Mouse (Mus musculus): ENCODE measurements around the gene Tmem209. TPM values are rescaled to one million over a fixed set of nuclear protein-coding genes. Genes with fewer than 3 reads are reported as not detected.

Gene Tmem209
- total RNA-seq, 2 experiments from 2014 or later, result 17.7 to 19.7 TPM

- DNase-seq, result no peak
- intact Hi-C loops (cut with DNase I), result loop anchor here (10.0 kb wide), 1 partner anchor 66 kb away; no protein-coding TSS in a partner anchor
These were observed 31.6 kb upstream of the Tmem209 start, which contains the start of gene Cpa2 for GRCm38 (mm10) chr6:30541009-30541799. Gene Cpa2, plus strand, starts transcription at chr6:30541582.

DNA sequence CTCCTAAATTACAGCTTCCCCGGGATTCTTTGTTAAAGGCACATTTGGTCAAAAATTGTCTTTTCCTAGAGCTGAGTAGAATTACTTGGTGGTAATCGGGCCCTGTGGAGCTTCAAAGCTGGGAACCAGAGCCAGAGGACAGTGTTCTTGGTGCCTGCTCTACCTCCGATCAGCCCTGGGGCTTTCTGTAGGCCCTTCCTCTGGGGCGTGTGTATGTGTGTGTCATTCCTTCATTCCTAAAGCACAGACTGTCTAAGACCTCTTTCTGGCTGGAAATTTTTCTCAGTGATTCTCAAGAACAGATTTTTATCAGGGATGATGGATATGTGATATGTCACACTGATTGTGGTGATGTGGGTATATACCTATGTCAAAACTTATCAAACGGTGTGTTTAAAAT lies 29.2 kb upstream of the Tmem209 start:
- intact Hi-C loops (cut with DNase I), result no loop called here
- DNase-seq, result no peak

DNA sequence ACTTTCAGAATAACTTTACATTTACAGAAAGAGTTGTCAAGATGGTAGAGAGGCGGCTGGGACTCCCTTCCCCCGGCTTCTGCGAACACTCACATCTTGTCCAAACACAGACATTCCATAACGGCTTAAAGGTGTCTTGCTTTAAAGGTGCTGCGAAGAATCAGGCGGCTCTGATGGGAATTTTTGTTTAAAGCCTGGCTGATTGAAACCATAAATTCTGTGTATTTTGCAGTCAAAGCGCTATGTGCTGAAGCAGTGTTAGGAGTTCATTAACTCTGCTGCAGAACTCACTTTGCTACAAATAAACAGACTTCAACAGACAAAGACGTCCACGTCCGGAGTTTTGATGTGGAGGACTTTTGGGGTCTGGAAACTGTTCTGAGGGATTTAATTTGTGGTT lies 28.7 kb upstream of the Tmem209 start:
- DNase-seq, result no peak
- intact Hi-C loops (cut with DNase I), result no loop called here

DNA sequence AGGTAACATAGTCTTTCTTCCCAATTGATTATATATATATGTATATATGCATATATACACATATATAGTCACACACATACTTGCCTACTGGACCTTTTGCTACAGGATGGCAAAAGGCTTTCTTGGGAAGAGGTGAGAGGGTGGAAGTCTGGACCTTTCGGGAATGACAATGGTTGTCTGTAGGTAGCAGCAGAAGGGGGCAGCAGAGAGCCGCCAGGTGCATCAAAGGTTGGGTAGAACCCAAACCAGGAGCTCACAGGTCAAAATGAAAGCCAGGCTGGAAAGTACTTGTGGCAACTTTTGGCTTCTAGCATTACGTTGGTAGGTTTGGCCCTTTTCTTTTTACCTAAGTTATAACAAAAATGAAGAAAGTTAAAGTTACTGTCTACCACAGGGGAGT lies 25.8 kb upstream of the Tmem209 start:
- intact Hi-C loops (cut with DNase I), result no loop called here
- no peak for DNase-seq

- intact Hi-C loops (cut with DNase I), result no loop called here
- DNase-seq, result no peak
These were observed 19.2 kb upstream of the Tmem209 start for GRCm38 (mm10) chr6:30528800-30529199.

- intact Hi-C loops (cut with DNase I), result no loop called here
- peak; percentile 25 for DNase-seq
These were observed 17.3 kb upstream of the Tmem209 start for GRCm38 (mm10) chr6:30526586-30527515.

DNA sequence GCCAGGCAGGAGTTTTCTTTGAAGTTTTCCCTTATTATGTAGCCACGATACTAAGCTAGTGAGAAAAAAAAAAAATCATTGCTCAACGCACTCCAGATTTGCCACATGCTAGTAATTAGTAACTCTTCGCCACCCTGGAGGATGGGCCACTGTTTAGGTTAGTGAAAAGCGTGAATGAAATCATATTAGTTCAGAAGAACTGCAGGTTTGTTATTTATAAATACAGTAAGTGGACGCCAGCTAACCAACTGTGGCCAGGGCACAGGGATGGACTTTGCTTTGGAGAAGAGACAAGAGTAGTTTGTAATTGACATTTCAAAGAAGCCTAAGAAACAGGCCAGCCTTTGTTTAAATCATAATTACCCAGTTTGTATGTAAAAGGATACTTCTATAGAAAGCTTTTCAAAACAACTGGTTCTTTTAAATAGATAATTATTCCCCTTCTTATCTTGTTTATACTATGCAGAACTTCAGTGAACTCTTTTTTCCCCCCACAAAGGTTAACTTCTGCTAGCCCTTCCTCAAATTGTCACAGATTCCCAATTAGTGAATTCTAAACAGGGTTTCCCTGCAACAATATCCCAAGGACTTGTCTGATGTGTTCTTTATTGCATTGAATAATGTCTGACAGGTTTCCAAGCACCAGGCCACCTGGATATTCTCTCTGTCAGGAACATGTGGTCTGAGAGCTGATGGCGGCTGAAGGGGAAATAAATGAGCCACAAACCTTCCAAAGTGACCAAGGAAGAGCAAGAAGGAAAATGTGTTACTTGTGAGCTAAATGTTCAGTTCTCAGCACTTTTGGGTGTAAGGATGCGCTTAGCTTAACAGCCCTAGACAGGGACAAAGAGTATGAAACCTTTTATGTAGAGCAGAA lies 16.1 kb upstream of the Tmem209 start:
- intact Hi-C loops (cut with DNase I), result no loop called here
- DNase-seq, result no peak

- no peak for DNase-seq
- intact Hi-C loops (cut with DNase I), result no loop called here
These were observed 10.8 kb upstream of the Tmem209 start for GRCm38 (mm10) chr6:30520400-30520799.

GRCm38 (mm10) chr6:30514242-30514641 lies 4.7 kb upstream of the Tmem209 start:
- DNase-seq, result no peak
- intact Hi-C loops (cut with DNase I), result no loop called here

GRCm38 (mm10) chr6:30510291-30510690 lies 708 bp upstream of the Tmem209 start:
- no peak for DNase-seq
- intact Hi-C loops (cut with DNase I), result no loop called here

DNA sequence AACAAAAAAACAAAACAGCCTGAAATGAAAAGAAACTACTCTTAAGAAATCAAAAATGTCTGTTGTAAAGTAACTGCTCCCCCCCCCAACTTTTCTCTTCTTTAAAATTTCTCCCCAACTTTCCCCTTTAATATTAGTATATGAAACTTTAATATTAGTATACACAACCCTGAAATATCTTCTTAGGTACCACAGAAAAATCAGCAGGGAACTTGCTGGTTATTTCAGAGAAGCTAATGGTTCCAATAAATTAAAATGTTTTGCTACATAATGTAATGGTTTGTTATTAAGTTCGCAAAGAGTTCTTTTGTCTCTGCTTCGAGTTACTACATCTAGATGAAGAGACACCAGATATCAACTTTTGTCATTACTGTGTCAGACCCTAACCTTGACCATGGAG lies 759 bp downstream of the Tmem209 start:
- DNase-seq, result no peak
- intact Hi-C loops (cut with DNase I), result no loop called here

GRCm38 (mm10) chr6:30499049-30499448 lies 10.5 kb downstream of the Tmem209 start:
- no peak for DNase-seq
- intact Hi-C loops (cut with DNase I), result no loop called here

GRCm38 (mm10) chr6:30486504-30486903 lies 23.1 kb downstream of the Tmem209 start:
- intact Hi-C loops (cut with DNase I), result no loop called here
- DNase-seq, result no peak

GRCm38 (mm10) chr6:30482908-30483307 lies 26.7 kb downstream of the Tmem209 start:
- intact Hi-C loops (cut with DNase I), result no loop called here
- DNase-seq, result no peak

- DNase-seq, result no peak
- intact Hi-C loops (cut with DNase I), result loop anchor here (10.0 kb wide), 1 partner anchor 65 kb away; the partner anchor contains the start of gene Cpa2
These were observed 30.2 kb downstream of the Tmem209 start for GRCm38 (mm10) chr6:30479418-30479817.

GRCm38 (mm10) chr6:30477784-30478183 lies 31.8 kb downstream of the Tmem209 start:
- intact Hi-C loops (cut with DNase I), result loop anchor here (10.0 kb wide), 1 partner anchor 67 kb away; the partner anchor contains the start of gene Cpa2
- DNase-seq, result no peak

DNA sequence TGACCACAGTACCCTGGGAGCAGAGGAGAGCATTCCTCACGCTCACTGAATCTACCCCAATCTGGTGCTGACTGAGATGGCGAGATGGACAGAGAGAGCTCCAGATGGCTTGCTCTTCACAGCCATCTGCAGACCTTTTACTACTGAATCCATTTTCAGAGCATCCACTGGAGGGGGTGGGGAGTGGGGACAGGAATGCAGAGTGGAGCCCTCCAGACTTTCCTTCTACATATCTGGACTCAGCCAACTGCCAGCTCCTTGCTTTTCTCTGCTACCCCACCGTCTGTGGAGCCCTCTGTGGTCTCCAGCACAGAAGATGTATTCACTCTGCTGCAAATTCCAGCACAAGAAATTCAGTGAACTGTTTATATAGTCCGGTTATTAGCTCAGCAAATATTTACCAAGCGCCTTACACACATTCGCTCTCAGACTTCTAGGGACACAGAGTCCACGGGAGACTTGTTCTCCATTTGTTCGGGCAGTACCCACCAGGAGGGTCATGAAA lies 32.3 kb downstream of the Tmem209 start:
- intact Hi-C loops (cut with DNase I), result loop anchor here (10.0 kb wide), 1 partner anchor 68 kb away; the partner anchor contains the start of gene Cpa2
- peak; percentile 66 for DNase-seq

- intact Hi-C loops (cut with DNase I), result loop anchor here (10.0 kb wide), 1 partner anchor 69 kb away; the partner anchor contains the start of gene Cpa2
- no peak for DNase-seq
These were observed 33.4 kb downstream of the Tmem209 start for GRCm38 (mm10) chr6:30476025-30476765.

GRCm38 (mm10) chr6:30471706-30472105 lies 37.9 kb downstream of the Tmem209 start:
- intact Hi-C loops (cut with DNase I), result loop anchor here (10.0 kb wide), 1 partner anchor 73 kb away; the partner anchor contains the start of gene Cpa2

More at GRCm38 (mm10) chr6:30471706-30472105, 37.9 kb downstream of the Tmem209 start:
- DNase-seq, result no peak
